Mouse (Mus musculus) megakaryocyte, adult 5-6 weeks (primary cell): ENCODE data around the gene Rasgef1c. TPM values are rescaled to one million over a fixed set of nuclear protein-coding genes. Genes with fewer than 3 reads are reported as not detected.

ENCODE experiments used
- ATAC-seq: 2 replicates; pipeline ENCODE4 v1.8.0; 2016; ENCODE audit warnings: mild to moderate bottlenecking, inconsistent platforms; ENCODE audit not compliant: poor library complexity, severe bottlenecking
- total RNA-seq, 2 experiments: library from RNA; stranded (forward) in 1 of 2; stranded (reverse) in 1 of 2; fragments of 153-499, 151-499 nt in 1 of 2; fragments of 221-1000, 200-1000 nt in 1 of 2; gene quantifications; 2 replicates each; pipeline versions ENCODE4 v1.2.3 to v1.2.4; 2015 to 2017

The Rasgef1c gene
- total RNA-seq, 2 experiments from 2014 or later, result 0.13 TPM; not detected in 1

DNA sequence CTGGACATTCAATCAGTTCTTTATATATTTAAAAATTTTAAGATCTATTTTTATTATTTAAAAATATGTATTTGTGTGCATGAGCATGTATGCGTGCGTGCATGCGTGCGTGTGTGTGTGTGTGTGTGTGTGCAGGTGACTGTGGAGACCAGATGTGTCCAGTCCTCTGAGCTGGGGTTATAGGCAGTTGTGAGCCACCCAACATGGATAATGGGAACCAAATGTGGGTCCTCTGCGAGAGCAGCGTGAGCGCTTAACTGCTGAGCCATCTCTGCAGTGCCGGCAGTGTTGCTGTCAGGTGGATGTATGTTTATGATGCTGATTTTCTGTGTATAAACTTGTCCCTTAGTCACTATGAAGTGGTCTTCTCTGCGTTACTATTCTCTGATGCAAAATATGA, 21.9 kb downstream of the Rasgef1c start:
- no peak for ATAC-seq

DNA sequence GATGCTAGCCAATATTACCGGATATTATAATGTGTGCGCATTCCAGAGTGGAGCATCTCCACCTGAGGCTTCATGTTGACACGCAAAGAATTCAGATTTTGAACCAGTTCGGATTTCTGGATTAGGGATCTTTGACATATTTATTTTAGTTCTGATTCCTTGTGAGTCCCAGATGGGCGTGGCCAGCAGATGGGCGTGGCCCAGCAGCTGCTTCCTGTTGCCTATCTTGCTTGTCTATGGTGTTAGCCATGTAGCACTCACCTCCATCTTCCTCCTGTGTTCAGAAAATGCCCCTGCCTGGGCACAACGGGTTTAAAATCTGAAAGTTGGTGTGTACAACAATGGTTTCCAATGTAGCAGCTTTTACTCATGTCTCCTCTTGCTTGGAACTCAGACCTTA, 24.5 kb downstream of the Rasgef1c start:
- no peak for ATAC-seq

DNA sequence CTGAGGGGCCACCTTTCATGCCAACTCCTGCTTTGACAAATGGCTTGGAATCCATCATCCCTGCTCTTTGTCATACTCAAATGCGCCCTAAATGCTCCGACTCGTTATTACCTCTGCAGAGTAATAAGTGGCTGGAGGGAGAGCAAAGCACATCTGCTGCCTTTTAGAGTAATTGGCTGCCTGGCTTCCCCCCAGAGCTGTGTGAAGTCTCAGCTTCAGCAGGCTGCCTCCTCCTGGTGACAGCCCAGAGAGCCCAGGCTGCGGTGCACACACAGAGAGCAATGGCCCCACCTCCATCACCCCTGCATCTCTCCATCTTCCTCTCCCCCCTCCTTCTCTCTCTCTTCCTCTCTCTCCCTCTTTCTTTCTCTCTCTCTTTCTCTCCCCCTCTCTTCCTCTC, 25.5 kb downstream of the Rasgef1c start:
- ATAC-seq, result no peak

DNA sequence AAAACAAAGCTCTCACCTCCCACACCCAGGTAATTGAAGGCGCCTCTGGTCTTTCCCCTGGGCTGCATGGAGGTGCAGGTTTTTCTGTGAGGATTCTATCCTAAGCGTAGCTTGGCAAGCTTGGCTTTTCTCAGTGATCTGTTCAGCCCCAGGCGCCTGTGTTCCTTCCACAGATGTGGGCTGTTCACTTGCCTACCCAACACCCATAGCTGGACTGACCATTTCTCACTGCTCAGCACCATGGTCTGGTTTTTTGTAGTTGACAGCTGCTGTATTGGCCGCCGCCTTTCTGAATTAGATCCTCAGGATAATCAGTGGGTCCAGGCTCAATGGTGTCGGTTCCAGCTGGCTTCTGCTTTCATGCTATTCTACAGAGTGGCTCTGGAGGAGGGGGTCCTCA, 26.0 kb downstream of the Rasgef1c start:
- ATAC-seq, result no peak

DNA sequence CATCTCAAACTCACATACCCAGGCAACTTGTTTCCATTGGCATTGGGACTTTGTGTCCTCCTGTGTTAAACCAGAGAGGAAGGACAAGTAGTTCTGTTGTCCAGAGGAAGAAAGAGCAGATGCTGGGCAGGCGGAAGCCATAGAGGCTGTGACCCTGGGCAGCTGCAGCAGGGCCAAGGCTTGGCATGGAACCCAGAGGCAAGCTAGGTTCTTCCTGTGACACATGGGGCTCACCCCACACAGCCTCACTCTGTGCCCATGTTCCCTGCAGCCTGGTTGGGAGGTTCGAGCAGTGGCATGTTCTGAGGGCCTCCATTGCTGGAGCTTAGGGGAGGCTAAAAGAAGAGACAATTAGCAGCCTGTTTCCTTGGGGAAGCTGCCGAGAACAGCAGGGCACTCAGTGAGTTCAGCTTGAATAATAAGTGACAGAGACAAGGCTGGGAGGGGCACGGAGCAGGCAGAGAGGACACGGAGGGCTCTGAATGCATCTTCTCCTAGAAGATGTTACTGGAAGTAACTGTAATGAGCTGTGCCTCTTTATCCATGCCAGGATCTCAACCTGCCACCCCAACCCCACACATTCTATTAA, 29.5 kb downstream of the Rasgef1c start:
- ATAC-seq, result no peak

DNA sequence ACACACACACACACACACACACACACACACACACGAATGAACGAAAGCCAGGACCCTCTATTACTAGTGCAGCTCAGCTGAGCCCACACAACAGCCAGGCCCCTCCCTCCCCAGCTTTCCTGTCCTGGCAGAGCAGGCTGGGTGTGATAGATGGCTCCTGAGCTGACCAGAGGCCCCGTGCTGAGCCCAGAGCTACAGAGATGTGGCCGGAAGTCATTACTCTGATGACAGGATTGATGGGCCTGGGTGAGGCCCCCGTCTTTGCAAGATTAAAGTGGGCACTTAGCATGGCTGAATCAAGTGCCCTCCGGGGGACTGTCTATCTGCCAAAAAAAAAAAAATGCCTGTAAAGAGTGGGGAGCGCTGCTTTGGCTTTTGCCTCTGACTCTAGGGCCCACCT, 30.2 kb downstream of the Rasgef1c start:
- no peak for ATAC-seq

DNA sequence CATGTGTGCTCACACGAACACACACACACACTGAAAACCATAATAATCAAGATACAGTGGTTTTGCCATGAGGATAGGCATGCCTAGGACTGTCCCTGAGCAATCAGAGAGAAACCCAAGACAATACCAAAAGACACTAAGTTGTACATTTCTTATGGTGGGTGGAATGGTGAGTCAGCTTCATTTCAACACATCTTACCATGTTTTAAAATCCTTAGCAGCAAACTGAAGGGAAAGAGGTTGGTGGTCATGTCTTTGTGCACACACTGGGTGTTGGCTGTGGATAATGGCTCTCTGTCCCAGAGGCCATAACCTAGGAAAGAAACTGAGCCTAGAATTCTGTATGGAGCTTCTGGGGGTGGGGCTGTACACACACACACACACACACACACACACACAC, 32.2 kb downstream of the Rasgef1c start:
- no peak for ATAC-seq

DNA sequence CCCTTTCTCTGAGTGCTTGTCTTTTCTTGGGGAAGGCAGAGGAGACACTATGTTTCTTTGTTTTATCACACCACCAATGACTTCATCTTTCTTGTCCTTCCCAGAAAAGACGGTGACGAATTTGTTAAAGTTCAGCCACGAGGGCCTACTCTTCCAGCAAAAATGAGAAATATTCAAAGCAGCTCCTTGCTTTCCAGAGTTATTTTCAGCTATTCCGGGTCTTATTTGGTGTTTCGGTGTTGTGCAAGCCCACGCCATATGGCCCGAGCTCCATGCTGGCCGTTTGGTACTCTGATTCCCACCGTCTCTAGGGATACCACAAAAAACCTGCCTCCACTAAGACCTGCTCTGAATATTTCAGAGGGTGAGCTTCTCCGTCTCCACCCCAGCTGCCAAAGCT, 32.7 kb downstream of the Rasgef1c start:
- no peak for ATAC-seq

DNA sequence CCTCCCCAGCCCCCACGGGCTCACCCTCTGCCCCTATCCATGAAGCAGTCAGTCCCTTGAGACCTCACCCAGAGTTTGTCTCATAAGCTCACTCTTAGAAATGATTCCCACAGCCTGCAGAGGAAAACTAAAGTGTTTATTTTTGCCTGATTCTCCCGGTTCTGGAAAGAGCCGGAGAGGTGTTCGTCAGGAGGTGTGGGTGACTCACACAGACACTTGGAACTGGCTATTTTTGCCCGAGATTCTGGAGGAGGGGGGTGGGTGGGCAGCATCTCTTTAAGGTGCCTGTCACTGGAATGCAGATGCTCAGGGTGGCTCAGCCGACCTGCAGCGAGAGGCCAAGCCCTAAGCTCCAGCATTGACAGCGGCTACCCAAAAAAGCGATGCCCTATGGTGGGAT, 34.8 kb downstream of the Rasgef1c start:
- ATAC-seq, result no peak

DNA sequence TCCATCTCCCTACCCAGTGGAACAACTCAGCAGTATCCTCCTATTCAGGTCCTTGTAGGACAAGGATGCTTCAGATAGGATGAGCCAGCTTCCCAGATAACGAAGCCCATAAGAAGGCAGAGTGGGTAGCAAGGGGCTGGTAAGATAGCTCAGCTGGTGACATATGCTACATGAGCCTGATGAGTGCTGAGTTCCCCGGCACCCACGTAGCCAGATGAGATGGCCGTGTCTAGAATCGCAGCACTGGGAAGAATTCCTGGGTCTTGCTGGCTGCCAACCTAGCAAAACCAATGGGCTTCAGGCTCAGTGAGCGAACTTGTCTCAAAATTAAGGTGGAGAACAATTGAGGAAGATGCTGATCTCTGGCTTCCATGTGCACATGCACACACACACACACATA, 36.1 kb downstream of the Rasgef1c start:
- ATAC-seq, result no peak

DNA sequence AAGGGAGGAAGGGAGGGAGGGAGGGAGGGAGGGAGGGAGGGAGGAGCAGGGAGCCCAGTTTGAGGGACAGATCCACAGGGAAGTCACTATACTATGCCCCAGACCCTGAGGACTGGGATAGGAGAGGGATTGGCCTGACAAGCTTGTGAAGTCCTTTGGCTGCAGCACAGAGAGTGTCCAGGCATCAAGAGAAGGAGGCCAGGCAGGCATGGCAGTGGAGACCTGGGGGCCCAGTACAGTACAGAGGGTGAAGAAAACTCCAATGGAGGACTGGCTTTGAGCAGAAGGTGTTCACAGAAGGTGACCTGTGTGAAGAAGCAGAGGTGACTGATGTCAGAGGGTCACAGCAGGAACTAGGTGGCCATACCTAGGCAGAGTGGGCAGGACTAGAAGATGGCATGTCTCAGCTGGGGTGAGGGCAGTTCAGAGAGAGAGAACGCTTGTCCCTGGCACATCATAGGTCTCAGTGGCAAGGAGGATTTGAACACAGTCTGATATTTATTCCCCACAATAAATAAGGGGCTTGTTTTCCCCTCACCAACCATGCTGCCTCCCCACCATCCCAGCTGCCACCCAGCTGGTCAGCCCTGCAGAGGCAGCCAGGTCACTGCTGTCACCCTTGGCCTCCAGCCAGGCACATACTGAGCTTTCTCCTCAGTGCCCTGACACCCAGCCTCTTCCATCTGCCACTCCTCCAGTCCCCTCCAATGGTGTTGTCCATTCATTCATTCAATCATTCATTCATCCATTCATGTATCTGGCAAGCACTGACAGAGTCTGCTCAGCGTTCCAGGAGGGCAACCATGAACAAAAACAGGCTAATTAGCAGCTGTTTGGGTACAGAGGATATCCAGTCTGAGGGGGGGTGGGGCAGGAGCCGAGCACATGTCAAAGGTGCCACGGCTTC, 36.9 kb downstream of the Rasgef1c start:
- no peak for ATAC-seq

DNA sequence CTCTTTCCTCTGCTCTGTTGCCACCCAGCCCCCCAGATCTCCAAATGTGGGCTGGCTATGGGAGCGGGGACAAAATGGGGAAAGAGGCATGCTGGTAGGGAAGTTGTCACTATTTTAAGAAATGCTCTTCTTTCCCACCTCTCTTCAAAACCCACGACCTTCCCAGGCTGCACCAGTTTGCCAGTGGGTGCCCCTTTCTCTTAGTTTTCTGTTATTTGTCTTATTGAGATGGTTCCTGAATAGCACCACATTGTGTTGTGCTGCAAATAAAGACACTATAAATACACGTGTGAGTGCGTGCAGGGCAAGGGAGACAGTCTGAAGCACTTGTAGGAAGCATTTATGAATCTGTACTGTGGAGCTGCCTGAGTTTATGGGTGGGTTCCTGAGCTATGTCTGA, 41.2 kb downstream of the Rasgef1c start:
- no peak for ATAC-seq

DNA sequence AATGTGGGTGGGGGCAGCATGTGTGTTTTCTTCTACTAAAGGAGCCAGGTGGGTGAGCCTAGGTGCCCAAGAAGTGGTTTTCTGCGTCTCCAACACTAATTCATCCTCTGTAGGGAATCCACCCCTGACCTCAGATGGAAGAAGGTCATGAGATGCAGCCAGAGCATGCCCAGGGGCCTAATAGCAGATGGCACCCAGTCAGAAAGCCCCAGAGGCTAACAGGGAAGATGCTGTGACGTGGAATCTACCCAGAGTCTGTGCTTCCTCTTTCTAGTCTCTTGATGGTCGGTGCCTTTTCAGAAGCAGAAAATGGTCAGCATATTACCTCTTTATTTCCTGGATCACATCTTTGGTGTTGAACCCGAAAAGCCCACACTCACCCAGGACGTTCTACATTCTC, 42.3 kb downstream of the Rasgef1c start:
- ATAC-seq, result no peak

DNA sequence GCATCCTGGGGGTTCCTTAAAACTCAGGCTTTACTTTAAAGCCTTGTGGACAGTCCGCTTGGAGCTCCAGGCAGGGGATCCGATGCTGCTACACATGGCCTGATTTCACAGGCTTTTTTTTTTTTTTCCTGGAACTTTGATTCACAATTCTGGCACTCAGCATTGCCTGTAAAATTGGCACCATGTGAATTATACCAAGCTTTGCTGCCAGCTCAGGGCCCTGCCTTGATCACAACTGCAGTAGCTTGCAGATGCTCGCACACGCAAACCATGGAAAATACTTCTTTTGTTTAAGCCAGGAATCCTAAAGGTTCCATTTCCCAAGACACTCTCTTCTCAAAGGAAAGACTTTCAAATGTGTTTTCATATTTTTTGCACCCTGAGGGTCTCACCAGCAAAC, 44.1 kb downstream of the Rasgef1c start:
- no peak for ATAC-seq

DNA sequence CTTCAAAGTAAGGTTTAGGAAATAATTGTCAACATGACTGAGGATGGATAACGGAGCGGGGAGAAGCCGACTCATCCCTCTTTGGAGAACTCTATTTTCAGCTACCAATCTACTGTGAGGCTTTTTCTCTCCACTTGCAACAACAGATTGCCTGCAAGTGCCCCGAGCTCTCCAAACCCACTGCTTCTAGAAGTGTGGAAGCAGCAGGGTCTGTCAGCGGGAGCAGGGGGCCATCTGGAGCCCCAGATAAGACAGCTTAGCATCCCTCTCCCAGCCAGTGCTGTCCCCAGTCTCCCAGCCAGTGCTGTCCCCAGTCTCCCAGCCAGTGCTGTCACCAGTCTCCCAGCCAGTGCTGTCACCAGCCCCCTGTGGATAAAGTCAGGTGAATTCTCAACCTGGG, 48.2 kb downstream of the Rasgef1c start:
- no peak for ATAC-seq

DNA sequence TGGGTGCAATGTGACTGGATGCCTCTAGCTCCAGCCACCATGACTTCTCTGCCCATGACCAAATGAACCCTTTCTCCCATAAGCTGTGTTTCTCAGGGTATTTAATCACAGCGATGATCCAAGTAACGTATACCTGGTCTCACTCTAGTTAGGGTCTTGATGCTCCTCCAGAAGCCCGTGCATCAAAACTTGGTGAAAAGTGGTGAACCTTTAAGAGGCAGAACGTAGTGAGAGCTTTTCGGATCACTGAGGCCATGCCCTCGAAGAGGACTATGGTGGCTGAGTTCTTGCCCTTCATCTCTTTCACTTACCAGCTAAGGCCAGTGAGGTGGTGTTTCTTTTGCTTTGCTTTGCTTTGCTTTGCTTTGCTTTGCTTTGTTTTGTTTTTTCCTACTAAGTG, 52.0 kb downstream of the Rasgef1c start:
- no peak for ATAC-seq

DNA sequence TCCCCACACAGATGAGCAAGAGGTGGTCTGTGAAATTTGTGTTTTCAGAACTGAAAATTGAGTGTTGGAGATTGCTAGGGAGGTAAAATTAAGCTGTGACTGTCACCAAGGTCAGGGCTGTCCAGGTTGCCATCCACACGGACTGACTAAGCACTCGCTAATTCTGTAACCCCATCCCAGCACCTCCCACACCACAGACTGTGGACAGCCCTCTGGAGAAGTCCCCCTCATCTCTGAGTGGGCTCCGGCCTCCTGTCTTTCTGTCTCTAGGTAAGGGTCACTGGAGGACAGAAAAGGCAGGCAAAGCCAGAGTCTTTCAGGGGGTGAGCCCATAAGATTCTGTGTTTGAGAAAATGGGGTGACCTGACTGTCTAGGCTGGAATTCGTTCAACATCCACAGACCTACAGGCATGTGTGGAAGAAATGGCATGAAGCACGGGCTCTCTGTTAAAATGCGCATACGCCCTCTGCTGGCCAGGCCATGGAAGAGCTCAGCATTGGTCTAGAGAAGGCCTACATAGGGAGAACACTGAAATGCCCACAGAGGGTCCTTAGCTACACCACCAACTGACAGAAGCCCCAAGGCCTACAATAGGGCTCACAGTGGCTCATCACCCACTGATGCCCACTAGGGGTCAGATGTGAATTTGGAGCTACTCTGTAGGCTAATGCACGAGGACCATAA, 54.1 kb downstream of the Rasgef1c start:
- peak; percentile 82 for ATAC-seq

DNA sequence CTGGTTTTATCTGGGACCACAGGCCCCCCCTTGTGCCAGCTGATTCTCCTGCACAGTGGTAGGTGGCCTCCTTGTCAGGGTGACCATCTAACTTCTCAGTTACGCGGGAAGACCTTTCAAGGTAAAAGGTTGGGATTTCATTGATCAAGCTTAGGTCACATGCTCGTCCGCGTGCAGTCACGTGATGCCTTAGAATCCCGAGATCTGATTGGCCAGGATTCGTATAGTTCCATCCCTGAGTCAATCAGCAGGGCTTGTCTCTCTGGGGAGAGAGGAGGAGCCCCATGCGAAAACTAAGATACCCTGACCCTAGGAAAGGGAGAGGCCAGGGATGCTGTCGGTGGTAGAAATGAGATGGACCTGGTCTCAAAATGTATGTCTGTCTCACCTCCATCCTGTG, 56.4 kb downstream of the Rasgef1c start:
- no peak for ATAC-seq

DNA sequence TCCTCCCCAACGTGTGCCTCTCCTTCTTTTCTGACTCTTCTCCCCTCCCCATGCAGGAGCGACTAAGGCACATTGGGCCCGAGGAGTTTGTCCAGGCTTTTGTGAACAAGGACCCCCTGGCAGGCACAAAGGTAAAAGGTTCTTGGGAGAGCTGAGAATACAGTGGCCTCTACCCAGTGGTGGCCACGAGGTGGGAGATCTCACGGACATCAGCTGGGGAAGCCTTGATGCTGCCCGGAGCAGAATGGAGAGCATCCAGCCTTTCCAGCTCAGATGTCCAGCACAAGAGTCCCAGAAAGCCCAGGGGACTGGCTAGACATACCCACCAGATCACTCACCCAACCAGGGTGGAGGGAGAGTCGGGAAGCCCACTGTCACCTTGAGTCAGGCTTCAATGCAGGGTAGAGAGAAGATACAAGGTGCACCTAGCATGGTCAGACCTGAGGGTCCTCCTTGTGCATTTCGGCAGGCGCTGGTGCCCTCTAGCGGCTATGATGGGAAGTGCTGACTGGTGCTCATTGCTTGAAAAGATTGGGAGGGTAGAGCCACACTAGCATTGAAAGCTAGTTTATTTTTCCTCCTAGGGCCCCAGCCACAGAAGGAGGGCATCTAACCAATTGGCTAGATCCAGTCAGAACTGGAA, 59.6 kb downstream of the Rasgef1c start:
- ATAC-seq, result peak; percentile 82

DNA sequence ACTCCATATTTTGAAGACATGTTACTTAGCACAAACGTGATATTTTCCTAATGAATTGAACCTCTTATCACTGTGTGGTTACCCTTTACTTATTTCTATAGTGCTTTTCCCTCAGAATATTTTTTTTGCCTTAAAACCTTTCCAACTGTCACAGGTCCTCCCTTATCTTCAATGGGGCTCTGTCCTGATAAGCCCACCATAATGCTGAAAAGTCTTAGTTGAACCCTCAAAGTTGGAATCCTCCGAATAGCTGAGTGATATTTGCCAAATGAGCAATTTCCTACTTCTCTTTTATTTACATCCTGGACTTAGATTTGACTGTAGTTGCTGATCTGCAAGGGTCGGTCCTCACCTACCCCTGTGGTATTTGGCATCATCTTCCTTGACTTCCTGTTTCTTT, 63.7 kb downstream of the Rasgef1c start:
- ATAC-seq, result no peak

DNA sequence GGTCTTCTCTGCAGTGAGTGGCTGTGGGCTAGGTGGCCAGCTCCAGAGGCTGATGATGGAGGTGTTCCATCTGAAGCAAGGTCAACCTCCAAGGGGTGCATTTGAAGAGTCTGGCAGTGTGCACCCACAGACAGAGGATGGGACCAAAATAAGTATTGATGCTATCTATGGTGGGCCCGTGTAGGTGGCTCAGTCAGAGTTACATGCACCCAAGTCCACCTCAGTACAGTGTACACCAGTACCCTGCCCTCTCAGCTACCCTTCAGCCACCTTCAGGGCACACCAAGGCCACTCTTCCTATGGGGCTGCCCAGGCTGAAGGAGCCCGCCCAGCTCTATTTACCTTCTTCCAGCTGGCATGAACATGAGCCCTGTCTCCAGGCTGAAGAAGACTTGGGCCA, 68.1 kb downstream of the Rasgef1c start:
- ATAC-seq, result no peak
